Mouse (Mus musculus) cortical plate, adult 2 months (tissue): ENCODE results near the gene Ocrl. TPM values are rescaled to one million over a fixed set of nuclear protein-coding genes. Genes with fewer than 3 reads are reported as not detected.

Experiments used
- H3K27ac ChIP-seq: fragments of 200-500 bp; 2 replicates; pipeline ENCODE4 v1.5.1; 2012; ENCODE audit warnings: low read length, control low read depth, inconsistent platforms; ENCODE audit not compliant: insufficient read depth
- H3K4me1 ChIP-seq: fragments of 200-500 bp; 2 replicates; pipeline ENCODE4 v1.6.1; 2011; ENCODE audit warnings: low read length; ENCODE audit not compliant: control insufficient read depth, insufficient read depth
- H3K4me3 ChIP-seq: fragments of 200-500 bp; 2 replicates; pipeline ENCODE4 v1.5.1; 2011; ENCODE audit warnings: mild to moderate bottlenecking, low read length, control low read depth; ENCODE audit not compliant: insufficient read depth
- CTCF ChIP-seq: fragments of 200-500 bp; IDR thresholded peaks from 2 replicates; pipeline ENCODE4 v1.5.1; 2011; ENCODE audit warnings: mild to moderate bottlenecking, control low read depth, low read length; ENCODE audit not compliant: insufficient read depth; ENCODE audit errors: extremely low read depth
- POLR2A ChIP-seq: fragments of 200-500 bp; IDR thresholded peaks from 2 replicates; pipeline ENCODE4 v1.6.1; 2011; ENCODE audit warnings: mild to moderate bottlenecking, low read length, control low read depth; ENCODE audit not compliant: insufficient read depth; ENCODE audit errors: extremely low read depth
- polyA plus RNA-seq: library from polyadenylated mRNA; depleted of rRNA; stranded (reverse); fragments of >200 nt; gene quantifications from 2 replicates; pipeline ENCODE4 v1.2.3, GENCODE M21; 2012

Ocrl gene
- polyA plus RNA-seq, 1 experiment = 54.7 TPM

GRCm38 (mm10) chrX:47916831-47917230 lies 4.6 kb downstream of the Ocrl start:
- H3K27ac ChIP-seq = no peak overlapping the region
- peaks cover 2% of the 10 kb centered on the region; the same call in 1 of the 2 replicates for H3K4me1 ChIP-seq
- TF ChIP-seq POLR2A (no peak), CTCF (no peak)
- no peak overlapping the region for H3K4me3 ChIP-seq

GRCm38 (mm10) chrX:47920541-47920940 lies 8.4 kb downstream of the Ocrl start:
- peaks cover 2% of the 10 kb centered on the region; the same call in 1 of the 2 replicates for H3K4me1 ChIP-seq
- TF ChIP-seq POLR2A (no peak), CTCF (no peak)
- H3K4me3 ChIP-seq = no peak overlapping the region
- H3K27ac ChIP-seq = no peak overlapping the region

- Histone ChIP-seq H3K27ac (no peak overlapping the region), H3K4me3 (no peak overlapping the region), H3K4me1 (no peaks in the 10 kb centered on the region)
- TF ChIP-seq POLR2A = no peak
- TF ChIP-seq CTCF = no peak
Observed at GRCm38 (mm10) chrX:47927981-47928380, 15.8 kb downstream of the Ocrl start.

DNA sequence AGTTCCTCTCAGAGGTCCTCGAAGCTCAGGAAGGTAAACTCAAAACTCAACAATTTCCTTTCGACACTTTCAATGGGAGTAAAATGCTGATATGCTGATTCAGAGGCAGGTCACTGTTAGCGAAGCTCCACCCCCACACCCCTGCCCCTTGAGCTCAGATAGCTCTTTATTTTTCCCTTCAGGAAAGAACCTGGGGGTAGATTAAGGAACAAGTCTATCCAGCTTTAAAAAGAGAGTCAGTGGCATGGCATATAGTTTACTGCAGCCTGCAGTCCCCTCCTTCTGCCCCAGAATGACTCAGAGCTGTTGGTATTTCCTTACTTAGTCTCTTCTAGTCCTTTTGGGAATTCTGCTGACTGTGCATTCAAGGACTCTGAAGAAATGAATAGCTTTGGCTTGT lies 18.3 kb downstream of the Ocrl start:
- Histone ChIP-seq H3K4me1 (no peaks in the 10 kb centered on the region), H3K27ac (no peak overlapping the region), H3K4me3 (no peak overlapping the region)
- TF ChIP-seq POLR2A (no peak), CTCF (no peak)

DNA sequence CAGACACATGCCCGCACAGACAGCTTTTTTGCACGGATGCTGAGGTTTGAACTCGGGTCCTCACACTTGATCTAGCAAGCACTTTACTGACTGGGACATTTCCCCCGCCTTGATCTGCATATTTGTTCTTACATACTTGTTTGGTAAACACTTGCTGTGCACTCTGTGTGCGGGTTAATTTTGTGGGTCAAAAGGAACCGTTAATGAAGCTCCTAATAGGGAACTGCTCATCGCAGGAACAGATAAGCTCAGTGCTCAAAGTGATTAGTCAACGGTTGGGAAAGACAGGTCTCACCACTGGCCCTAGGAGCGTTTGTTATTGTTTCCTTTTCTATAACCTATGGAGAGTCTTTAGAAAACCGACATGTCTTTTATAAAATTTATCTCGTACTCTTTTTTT lies 22.2 kb downstream of the Ocrl start:
- TF ChIP-seq POLR2A (no peak), CTCF (no peak)
- Histone ChIP-seq H3K4me1 (no peaks in the 10 kb centered on the region), H3K4me3 (no peak overlapping the region), H3K27ac (no peak overlapping the region)

DNA sequence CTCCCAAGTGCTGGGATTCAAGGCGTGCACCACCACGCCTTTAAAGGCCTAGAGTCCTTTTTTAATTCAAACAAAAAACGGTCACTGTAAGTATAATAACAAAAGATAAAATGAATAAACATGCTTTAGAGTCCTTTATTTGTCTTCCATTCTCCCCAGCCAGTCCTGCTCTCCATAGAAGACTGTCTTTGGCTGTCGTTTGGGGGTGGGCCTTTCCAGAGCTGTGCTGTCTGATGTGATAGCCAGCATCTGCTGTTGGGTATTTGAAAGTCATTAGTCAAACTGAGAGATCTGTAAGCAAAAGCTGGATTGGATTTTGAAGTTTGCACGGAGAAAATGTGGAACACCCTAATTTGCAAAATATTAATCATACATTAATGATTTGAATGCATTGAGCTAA lies 24.7 kb downstream of the Ocrl start:
- Histone ChIP-seq H3K27ac (no peak overlapping the region), H3K4me1 (no peaks in the 10 kb centered on the region), H3K4me3 (no peak overlapping the region)
- TF ChIP-seq CTCF (no peak), POLR2A (no peak)

DNA sequence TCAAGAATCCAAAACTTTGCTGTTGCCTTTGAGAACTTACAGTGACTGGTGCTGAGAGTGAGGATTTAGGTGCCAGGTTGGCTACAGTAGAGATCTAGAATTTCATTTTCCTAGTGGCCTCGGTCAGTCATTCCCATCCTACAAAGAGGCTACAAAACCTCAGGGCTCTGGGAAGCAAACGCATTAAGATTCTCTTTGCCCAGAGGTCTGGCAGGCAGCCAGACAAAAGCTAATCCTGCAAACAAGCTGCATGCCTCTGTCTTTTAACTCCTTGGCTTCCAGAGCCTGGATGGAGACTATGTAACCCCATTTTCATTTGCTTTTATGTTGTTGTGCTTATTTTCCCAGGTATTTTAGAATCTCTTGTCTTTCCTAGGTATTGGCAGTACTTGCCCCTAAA lies 25.6 kb downstream of the Ocrl start:
- TF ChIP-seq POLR2A = no peak
- no peak for TF ChIP-seq CTCF
- H3K4me3 ChIP-seq = no peak overlapping the region
- no peak overlapping the region for H3K27ac ChIP-seq
- H3K4me1 ChIP-seq = no peaks in the 10 kb centered on the region

GRCm38 (mm10) chrX:47949729-47950128 lies 37.5 kb downstream of the Ocrl start:
- Histone ChIP-seq H3K27ac (no peak overlapping the region), H3K4me3 (no peak overlapping the region), H3K4me1 (no peaks in the 10 kb centered on the region; the same call in 1 of the 2 replicates)
- TF ChIP-seq CTCF (no peak), POLR2A (no peak)

- Histone ChIP-seq H3K4me1 (no peaks in the 10 kb centered on the region), H3K27ac (no peak overlapping the region)
- TF ChIP-seq CTCF (no peak), POLR2A (no peak)
Observed at GRCm38 (mm10) chrX:47962579-47962978, 50.4 kb downstream of the Ocrl start.

GRCm38 (mm10) chrX:47970371-47970770 lies 58.2 kb downstream of the Ocrl start:
- Histone ChIP-seq H3K4me1 (no peaks in the 10 kb centered on the region), H3K4me3 (no peak overlapping the region), H3K27ac (no peak overlapping the region)
- no peak for TF ChIP-seq POLR2A
- no peak for TF ChIP-seq CTCF

More at GRCm38 (mm10) chrX:47962579-47962978, 50.4 kb downstream of the Ocrl start:
- H3K4me3 ChIP-seq = no peak overlapping the region

DNA sequence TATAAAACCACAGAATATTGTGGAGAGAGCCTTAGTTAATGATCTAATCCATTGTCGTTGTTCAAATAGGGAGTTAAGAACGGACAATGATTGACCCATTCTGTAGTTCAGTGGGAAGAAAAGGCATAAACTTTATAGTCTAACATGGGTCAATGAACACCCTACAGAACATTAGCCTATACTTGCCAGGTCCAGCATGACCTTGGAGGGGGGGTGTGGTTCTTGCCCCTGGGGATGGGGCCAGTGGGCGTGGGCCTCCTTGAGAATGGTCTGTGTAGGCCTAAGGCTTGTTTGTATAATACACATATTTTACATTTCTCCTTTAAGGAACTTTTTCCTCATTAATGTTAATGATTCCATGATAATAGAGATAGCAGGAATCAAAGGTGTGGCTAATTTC lies 58.7 kb downstream of the Ocrl start:
- no peak for TF ChIP-seq POLR2A
- TF ChIP-seq CTCF = no peak
- Histone ChIP-seq H3K27ac (no peak overlapping the region), H3K4me1 (no peaks in the 10 kb centered on the region), H3K4me3 (no peak overlapping the region)
